Mouse (Mus musculus) gonadal fat pad, adult 2 months (tissue): ENCODE results near the gene Csn1s2a. TPM values are rescaled to one million over a fixed set of nuclear protein-coding genes. Genes with fewer than 3 reads are reported as not detected.
A peak's percentile ranks its signal among the peaks of the same experiment; 100 is the strongest.
"Not testable (repeated sequence)": the region's sequence is repeated elsewhere in the genome, so short reads cannot be mapped to it uniquely, and the experiment has no call there.

Source experiments
- DNase-seq: peaks from one replicate; pipeline ENCODE4 v3.0.0-alpha.2; 2012; ENCODE audit warnings: low read depth
- polyA plus RNA-seq: library from polyadenylated mRNA; depleted of rRNA; stranded (reverse); fragments of >200 nt; gene quantifications from 2 replicates; pipeline ENCODE4 v1.2.3, GENCODE M21; 2012; rRNA removed

Gene Csn1s2a
- not detected in 2 replicates for polyA plus RNA-seq

DNA sequence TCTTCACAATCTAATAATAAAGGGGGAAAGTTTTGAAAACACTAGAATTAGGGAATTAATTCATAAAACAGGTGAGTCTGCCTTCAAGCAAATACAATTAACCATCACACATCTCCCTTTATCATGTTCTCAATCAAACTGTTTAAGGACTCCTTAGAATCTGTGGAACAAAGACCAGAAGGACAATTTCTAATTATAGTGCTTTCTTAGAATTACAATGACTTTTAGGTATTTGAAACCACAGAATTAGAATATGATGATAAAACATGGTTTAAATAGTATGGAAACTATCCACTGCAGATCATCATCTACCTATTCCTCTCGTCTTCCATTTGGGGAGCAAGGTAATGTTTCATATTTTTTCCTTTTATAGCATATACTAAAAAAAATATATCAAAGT, at the start of gene Csn1s2a:
Csn1s2a (plus strand) TSS at position 301 of the 400 bp plus-strand sequence.
- no peak for DNase-seq

DNA sequence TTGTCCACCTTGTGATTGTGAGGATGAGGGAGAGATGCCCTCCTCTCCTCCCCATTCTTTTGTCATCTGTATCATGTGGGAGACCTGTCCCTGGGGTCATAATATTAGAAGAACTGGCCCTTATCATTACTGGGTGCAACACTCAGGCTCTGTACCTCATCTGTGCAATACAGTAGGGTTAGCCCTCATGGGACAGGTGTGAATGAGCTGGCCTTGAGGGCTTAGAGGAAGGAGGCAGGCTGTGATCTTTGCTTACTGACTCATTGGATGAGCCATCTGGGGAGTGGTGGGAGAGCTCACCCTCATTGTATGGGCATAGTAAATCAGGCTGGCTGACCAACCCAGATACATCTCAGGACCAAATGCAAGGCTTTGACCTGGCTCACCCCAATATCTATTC, 39.5 kb upstream of the Csn1s2a start:
- no peak for DNase-seq

DNA sequence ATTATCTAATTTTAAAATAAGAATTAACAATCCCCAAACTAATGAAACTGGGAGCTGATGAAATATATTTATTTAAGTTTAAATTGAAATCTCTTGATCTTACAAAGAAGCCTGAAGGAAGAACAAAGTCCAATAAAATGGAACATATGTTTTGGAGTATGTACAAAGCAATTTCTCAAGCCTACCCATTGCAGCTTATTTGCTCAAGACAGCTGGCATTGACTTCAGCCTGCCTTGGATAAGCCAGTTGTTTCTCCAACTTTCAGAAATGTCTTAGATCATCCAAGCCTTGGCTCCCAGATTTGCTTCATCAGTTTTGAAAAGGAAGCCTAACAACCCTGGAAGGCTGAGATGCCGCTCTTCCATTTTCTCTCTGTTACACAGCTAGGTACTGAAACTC, 20.9 kb upstream of the Csn1s2a start:
- peak; percentile 56 for DNase-seq

DNA sequence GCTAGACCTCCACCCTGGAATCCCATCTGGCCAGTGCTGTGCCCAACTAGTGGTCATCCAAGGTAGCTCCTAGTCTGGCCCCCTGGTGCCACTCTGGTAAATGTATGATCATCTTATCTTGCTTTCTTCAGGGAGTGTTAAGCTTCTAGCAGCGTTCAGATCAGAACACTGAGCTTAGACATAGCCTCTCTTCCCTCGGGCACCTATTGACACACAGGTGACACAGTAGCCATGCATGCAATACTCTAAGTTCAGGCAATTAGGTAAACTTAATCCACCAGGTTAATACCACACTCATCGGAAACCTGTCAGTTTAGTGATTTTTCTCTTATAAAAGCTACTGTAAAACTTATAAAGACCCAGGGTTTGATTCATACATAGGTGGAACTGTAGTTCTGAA, 9.8 kb upstream of the Csn1s2a start:
- DNase-seq, result peak; percentile 24

DNA sequence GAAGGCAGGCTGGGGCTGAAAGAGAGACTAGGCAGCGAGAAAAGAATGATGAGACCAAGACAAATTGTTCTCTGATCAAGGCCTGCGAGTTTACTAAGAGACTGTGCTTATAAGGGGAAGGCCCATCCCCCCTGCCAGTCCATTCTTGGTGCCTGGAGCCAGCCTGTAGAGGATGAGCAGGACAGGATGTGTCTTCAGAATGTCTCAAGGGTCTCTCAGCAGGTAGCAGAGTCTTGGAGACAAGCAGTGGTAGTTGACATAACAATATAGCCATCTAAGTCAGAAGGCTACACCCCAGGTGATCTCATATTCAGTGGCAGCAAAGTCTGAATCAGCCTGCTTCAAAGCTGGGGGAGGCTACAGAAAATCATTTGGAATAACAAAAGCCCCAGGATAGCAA, 2.2 kb upstream of the Csn1s2a start:
- DNase-seq, result not testable (repeated sequence)

DNA sequence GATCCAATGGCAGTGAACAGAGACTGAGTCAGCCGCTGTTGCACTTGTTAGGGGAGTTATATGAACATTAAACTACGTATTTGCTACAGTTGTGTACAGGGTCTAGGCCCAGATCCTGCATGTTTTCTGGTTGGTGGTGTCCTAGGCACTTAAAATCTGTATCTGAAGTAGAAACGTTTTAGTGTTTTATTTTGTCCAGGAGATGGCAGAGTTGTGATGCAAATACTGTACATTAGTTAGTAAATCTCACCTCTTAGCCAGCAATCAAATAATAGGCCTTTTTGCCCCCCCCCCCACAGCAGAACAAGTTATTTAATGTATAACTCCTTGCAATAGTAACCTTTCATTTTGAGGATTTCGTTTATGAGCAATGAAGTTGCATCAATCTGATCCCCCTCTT, 8.4 kb downstream of the Csn1s2a start:
- no peak for DNase-seq

DNA sequence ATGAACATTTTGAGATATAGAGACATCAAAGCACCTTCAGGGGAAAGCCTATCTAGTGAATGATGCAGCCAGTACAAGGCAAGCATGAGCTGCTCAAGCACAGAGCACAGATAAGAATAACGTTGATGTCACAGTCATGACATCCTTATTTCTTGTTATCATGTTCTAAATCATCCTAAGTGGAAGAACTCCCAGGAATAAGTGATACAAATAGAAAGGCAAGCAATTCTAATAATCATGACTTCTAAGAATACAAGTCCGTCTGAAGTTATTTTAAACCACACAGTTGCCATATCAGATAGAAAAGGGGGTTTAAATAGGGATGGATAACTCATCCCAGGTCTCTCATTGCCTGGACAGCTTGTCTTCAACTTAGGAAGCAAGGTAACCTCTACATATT, 33.4 kb downstream of the Csn1s2a start, which contains the start of gene Csn1s2b:
Csn1s2b (plus strand) TSS at position 301 of the 400 bp plus-strand sequence.
- no peak for DNase-seq

DNA sequence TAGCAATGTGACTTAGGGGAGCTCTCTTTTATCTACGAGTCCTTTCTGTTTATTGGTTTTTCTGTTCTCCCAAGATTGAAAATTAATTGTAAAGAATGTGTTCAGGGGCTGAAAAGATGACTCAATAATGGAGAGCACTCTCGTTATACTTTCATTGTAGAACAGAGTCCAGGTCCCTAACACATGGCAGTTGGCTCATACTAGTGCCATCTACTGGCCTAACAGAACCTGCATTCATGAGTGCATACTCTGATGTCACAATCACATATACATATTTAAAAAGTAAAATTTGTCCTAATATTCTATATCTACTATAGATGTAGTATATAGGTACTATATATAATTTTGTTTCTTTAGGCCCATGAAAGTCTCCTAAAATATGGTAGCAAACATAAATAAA, 34.9 kb downstream of the Csn1s2a start:
- DNase-seq, result no peak

DNA sequence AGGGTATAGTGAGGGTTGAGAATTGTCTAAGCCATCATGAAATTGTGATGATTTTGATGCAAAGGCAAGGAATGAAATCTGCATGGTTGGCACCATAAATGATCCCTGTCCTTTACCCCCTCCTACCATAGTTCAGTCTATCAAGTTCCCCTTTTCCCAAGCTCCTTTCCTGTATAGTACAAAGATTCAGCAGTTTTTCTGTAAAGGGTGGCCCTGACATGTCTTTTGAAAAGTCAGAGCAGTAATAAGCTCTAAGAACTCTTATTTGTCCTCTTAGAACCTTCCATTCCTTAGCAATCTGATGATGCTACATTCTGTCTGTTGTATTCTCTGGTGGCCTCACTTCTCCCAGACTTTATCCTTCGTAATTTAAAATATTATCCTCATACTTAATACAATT, 51.0 kb downstream of the Csn1s2a start, which contains the start of gene Prr27:
Prr27 (plus strand) TSS at position 301 of the 400 bp plus-strand sequence.
- no peak for DNase-seq

Other genes starting within 250 kb of the Csn1s2a start
- 0.05 TPM in 1 of 2 replicates, not detected in the other for gene Sult1b1, start 236.4 kb upstream of the Csn1s2a start, polyA plus RNA-seq
- 0.12 and 0.29 TPM in 2 replicates for gene Sult1d1, start 205.5 kb upstream of the Csn1s2a start, polyA plus RNA-seq
- 4.2 and 6.6 TPM in 2 replicates for gene Sult1e1, start 183.0 kb upstream of the Csn1s2a start, polyA plus RNA-seq
- not detected in 2 replicates for gene Csn1s1, start 108.4 kb upstream of the Csn1s2a start, polyA plus RNA-seq
- gene Csn2, start 74.9 kb upstream of the Csn1s2a start, polyA plus RNA-seq, result not detected in 2 replicates
- gene Csn1s2b, start 33.5 kb downstream of the Csn1s2a start, polyA plus RNA-seq, result not detected in 2 replicates
- 7.4 and 10.8 TPM in 2 replicates for gene Prr27, start 51.1 kb downstream of the Csn1s2a start, polyA plus RNA-seq
- gene Odam, start 110.5 kb downstream of the Csn1s2a start, polyA plus RNA-seq, result 27.9 and 74.2 TPM in 2 replicates
- not detected in 2 replicates for gene Csn3, start 151.0 kb downstream of the Csn1s2a start, polyA plus RNA-seq
- gene 2310003L06Rik, start 194.9 kb downstream of the Csn1s2a start, polyA plus RNA-seq, result not detected in 2 replicates
- not detected in 2 replicates for gene Gm28434, start 194.9 kb downstream of the Csn1s2a start, polyA plus RNA-seq
- 0.72 and 1.2 TPM in 2 replicates for gene Cabs1, start 204.9 kb downstream of the Csn1s2a start, polyA plus RNA-seq
- not detected in 2 replicates for gene Smr3a, start 228.0 kb downstream of the Csn1s2a start, polyA plus RNA-seq